Mouse (Mus musculus) heart, postnatal 25 days (tissue): ENCODE results near the gene Il9r. TPM values are rescaled to one million over a fixed set of nuclear protein-coding genes. Genes with fewer than 3 reads are reported as not detected.

Experiments used
- DNase-seq: peaks from one replicate; pipeline ENCODE4 v3.0.0; 2022; ENCODE audit warnings: low spot score
- intact Hi-C: fragments of 180-260 bp; cut with DNase I; formaldehyde crosslinking; loops from one replicate; pipeline ENCODE4 v1.15.1; 2025
- total RNA-seq, 2 experiments: library from RNA; stranded (reverse); gene quantifications; 2 replicates each; pipeline ENCODE4 v1.2.3; 2021

Gene Il9r
- total RNA-seq, 2 experiments from 2014 or later: not detected

DNA sequence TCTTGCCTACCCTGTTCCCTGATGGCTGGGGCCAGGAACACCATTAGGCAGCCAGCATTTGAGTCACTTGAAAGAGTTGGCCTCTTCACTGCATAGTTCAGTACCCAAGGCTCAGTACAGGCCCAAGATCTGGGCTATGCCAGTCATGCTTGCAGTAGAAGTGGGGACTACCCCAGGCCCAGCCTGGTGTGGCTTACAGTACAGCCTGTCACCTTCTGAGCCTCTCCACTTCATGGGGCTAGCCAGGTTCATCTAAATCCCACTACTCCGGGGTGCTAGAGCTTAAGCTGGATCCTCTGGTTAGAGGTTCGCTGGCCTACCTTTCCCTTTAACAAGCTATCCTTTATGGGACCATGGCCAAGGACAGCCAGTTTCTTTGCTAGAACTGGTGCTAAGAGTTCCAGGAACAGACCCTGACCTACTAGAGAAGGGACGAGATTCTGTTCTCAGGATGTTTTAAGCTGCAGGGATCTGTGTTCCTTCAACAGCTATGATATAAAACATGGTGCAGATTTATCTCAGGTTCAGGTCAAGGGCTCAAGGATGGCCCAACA, 28.3 kb upstream of the Il9r start:
- DNase-seq: no peak
- intact Hi-C loops: no loop called here

DNA sequence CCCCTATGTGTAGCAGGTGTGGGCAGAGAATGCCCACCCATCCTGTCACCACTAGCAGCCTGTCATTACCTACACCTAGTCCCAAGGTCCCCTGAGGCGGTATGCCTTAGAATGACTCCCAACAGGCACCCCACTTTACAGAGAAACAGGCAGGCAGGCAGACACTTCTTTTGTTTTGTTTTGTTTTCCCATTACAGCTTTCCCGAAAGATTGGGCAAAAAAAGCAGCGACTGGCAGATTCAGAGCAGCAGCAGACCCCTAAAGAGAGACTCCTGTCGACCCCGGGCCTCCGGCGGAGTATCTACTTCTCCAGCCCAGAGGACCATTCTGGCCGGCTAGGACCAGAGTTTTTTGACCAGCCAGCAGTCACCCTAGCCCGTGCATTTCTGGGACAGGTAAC, 27.5 kb upstream of the Il9r start:
- intact Hi-C loops: no loop called here
- no peak for DNase-seq

DNA sequence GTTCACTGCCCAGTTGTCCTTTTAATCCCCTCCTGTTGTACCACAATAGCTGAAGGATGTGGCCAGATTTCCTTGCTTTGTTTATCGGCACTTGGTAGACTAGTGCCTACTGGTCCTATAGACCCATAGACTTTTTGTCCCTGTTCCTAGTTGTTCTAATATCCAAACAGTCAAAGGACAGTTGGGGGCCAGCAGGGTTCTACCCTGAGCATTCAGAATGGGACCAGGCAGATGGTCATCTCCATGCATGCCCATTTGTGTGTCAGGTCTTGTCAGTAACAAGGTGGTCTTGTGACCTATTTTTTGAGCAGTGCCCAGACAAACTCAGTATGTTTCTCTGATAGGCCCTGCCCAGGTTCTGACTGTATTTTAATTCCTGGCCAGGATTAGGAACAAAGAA, 27.0 kb upstream of the Il9r start:
- no peak for DNase-seq
- intact Hi-C loops: no loop called here

DNA sequence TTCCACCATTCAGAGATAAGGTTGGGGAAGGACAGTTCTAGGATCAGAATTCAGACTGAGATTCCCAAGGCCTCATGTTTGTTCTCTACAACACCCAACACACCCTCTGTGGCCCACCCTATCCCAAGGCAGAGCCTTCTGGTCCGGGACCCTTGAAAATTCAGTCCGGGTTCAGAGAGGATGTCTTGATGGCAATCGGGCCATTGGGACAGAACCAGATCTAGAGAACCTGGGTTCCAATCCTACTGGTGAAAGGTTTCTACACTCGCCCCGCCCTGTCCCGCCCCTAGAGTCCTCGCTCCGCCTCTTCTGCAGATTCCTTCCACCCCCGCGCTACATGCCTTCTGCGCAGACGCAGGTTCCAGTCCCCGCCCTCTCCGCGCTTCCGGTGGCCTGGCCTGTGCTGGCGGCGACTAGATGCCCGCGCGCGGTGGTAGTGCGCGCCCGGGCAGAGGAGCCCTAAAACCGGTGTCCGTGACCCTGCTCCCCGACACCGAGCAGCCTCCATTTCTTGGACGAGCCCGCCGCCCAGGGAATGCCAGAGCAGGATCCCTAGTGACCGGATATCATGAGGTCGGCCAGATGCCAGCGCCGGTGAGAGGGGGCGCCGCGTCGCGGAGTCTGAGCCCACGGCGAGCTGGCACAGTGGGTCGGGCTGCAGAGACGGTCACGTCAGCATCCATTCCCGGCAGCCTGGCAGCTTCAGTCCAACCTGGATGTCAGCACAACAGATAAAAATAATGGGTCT, 26.2 kb upstream of the Il9r start, which contains the start of gene Mpg:
Gene Mpg, plus strand, starts transcription at position 382 of the 748 bp plus-strand sequence.
- intact Hi-C loops: no loop called here
- DNase-seq: peak; percentile 79

DNA sequence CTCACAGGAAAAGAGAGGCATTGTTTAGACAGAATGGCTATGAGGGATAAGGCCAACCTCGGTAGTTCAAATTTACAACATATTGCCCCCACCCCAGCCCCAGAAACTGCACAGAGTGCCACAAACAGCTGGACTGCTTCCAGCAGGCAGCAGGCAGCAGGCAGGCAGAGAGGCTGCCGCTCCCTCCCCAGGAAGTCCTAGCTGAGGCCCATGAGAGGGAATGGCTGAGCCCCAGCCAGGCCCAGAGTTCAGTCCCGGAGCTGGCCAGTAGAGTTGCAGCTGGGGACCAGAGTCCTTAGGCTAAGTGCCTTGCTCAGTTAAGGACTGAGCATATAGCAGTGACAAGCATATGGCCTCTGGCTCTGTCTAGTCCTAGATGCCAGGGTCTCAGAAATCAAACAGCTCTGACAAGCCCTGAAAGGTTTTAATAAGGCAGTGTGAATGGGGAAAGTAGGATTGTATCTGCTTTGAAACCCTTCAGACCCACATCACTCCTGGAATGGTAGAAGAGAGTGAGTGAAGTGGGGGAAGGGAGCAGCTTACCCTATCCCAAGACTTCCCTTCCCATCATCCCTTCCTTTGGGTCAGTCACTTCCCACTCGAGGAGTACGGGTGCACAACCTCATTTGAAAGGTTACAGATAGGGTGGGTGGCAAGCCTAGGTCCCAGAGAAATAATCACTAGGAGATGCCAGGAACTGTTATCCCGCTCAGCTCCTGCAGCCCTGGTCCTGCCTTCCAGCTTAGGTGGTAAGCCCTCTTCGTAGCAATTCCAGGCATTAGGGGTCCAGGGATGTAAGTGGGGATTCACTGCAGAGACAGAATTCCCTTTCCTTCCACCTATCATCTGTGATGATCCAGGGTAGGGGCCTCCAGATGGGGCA, 25.4 kb upstream of the Il9r start:
- DNase-seq: no peak
- intact Hi-C loops: no loop called here

DNA sequence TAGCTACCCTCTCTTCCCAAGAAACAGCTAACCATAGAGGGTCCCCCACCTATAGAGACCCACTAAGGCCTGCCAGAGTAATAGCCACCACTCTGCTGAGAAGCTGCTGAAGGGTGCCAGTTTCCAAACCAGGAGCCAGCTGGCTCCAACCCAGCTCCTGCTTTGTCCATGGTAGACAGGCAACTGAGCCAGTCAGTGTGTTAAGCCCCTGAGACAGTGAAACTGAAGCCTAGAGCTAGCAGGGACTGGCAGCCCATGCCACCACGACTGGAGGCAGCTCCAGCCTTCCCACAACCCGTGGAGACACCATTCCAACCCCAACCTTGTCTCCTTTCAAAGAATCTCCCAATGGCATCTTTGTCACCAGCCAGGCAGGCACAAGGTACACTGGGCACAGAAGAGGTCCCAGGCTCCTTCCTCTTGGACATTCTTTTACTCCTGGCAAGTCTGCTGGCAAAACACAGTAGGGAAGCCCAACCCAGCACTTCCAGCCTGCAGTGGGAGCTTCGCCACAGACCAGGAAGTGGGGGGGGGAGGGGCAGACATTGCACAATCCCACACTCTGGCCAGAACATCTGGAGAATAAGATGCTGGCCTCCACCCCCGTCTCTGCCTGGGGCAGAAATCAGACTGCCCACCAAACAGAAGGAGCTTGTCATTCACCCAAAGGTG, 24.5 kb upstream of the Il9r start:
- intact Hi-C loops: no loop called here
- DNase-seq: peak; percentile 85

DNA sequence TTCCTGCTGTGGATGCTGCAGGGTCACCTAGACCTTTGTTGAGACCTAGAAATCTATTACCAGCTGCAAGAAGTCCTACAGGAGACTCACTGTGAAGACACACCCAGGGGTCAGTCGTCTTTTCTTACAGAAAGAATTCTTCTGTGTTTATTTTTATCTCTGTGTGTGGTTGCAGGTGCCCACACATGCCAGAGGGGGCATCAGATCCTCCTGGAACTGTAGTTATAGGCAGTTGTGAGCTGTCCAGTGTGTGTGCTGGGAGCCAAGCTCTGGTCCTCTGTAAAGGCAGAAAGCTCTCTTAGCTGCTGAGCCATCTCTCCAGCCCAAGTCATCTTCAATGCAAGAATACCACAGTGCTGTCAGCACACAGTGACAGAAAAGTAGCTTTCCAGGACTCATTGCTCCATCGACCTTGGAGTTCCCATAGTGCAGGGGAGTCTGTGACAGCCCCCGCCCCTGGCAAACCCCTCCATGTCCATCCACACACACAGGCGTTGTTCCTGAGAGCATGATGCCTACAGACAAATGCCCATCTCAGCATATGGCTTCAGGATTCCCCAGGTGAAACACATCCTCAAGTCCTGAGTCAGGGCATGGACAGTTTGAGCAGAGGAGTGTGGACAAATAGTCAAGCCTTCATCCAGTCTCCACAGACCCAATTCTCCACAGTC, 23.4 kb upstream of the Il9r start:
- intact Hi-C loops: no loop called here
- no peak for DNase-seq

DNA sequence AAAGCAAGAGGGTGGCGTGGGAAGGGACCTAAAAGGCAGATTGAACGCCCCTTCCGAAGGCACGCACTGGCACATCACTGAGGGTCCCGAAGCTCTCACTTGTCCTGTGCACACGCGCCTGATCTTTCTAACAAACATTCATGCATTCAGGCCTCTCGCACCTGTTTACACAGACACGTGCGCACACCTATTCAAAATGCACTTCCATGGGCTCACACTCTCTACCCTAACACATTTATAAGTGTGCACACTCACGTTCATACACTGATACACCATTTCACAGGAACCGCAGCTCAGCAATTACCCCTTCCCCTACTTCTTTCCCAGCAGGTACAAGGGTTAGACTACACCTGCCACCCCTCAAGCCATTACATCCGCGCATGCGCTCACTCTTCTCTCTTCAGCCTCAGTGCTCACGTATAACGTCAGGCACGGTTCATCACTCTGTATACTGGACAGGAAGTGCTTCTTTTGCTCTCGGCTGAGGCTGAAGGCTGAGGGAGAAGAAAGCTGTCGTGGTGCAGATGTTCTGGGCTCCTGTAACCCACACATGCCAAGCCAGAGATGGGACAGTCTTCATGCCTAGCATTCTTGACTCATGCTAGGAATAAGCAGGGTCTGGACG, 22.6 kb upstream of the Il9r start:
- intact Hi-C loops: no loop called here
- DNase-seq: no peak

DNA sequence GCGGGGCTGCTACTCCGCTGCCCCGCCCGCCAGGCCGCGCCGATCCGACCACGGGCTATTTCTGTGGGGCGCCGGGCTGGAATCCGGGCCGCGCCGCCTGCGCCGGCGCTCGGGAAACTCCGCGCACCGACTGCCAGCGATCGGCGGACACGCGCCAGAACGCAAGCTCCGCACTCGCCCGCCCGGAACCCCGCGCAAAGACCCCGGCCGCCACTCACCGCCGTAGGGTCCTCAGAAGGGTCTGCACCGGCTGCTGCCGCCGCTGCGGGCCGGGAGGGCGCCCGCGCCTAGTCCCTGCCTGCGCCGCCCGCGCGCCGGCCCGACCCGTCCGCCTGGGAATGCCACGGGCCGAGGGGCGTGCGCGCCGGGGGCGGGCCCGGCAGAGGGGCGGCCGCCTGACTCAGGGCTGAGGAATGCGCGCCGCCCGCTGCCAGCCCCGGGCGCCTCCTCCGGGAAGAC, 21.9 kb upstream of the Il9r start, which contains the start of gene Rhbdf1:
Gene Rhbdf1, minus strand, starts transcription at position 350 of the 459 bp plus-strand sequence.
- intact Hi-C loops: no loop called here
- peak; percentile 62 for DNase-seq

DNA sequence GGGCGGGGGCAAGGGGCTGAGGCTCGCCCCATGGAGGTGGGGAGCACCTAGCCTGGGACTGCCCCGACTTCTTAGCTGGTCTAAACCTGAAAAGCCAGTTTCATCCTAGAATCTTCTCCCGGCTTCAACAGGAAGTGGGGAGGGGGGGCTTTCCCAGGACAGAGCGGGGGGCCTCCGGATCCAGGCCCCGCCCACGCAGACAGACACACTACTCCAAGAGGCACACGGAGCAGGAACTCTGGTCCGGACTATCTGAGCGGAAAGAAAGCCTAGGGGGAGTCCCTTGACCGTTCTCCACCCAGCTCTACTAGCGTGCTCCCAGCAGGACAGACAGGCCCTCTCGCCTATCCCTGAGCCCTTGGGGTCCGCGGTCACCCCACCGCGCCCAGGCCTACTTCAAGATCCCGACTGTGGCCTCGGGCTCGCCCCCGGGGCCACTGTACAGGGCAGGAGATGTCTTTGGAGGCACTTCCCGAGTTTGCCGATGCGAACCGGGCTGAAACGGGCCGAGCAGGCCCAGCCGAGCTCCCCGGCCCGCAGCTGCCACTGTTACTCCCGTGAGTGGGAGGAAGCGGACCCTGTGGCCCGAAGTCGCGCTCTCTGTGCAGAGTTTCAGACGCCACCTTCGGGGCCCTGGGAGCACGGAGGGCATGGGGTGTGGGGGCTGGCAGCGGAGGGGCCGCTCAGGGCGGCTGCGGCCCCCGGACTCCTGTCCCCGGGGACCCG, 21.3 kb upstream of the Il9r start:
- intact Hi-C loops: no loop called here
- DNase-seq: peak; percentile 66

DNA sequence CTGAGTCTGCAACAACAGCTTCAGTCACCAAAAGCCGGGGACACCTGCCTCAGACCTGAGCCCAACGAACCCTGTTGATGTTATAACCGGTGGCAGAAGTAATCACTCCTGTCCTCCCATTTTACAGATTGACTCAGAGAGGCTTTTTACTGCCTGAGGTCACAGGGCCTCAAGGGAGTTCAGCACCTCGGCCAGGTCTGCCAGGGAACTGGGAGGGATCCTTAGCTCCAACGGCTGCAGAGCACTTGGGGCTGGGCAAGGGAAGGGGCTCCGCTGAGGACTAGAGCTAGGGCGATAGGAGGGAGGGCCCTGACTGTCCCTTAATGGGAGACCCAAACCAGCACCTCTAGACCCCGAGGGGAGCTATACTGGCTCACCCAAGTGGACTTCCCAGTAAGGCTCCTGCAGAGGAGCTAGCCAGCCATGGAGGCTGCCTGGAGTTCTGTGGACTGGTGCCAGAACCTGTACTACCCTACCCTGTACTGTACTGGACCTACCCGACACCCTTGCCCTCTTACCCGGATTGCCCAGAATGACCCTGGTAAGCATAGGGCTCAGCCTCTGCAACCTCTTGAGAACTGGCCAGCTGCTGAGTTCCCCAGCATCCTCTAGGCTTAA, 20.6 kb upstream of the Il9r start:
- intact Hi-C loops: no loop called here
- no peak for DNase-seq

DNA sequence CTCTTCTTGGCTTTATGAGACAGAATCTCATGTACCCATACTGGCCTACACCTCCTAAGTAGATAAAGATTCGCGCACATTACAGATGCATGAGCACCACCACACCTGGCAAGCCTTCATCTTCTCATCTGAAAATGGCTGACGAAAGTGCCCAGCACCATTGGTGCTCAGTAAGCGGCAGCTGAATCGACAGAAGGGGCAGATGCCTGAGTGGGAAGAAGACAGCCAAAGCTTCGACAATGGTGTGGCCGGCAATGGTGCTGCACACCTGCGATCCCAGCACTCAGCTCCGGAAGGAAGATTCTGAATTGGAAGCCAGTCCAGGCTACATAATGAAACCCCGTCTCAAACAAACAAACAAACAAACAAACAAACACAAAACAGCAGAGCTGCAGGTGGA, 19.2 kb upstream of the Il9r start:
- intact Hi-C loops: no loop called here

DNA sequence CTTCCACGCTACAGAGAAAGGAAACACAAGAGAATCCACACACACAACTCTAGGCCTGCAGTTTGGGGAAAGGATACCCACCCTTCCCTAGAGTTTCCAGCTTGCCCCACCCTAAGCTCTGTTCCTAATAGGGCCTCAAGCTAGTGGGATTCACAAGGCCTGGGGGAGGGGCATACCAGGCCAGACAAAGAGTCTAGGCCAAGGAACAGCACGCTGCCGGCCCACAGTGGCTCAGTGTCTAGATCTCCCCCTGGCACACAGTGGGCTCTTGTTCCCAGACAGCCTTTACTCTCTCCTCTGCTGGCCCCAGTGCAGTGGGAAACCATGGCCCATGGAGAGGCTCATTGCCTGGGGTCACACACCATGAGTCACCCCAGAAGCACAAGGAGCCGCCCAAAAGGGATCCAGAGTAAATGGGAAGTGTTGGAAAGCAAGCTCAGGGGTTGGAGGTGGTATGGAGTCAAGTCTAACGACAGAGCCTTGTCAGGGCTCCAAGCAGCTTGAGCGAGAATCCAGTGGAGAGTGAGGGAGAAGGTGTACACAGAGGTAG, 18.5 kb upstream of the Il9r start:
- DNase-seq: no peak
- intact Hi-C loops: no loop called here

More for the DNA sequence above, 19.2 kb upstream of the Il9r start:
- DNase-seq: no peak

DNA sequence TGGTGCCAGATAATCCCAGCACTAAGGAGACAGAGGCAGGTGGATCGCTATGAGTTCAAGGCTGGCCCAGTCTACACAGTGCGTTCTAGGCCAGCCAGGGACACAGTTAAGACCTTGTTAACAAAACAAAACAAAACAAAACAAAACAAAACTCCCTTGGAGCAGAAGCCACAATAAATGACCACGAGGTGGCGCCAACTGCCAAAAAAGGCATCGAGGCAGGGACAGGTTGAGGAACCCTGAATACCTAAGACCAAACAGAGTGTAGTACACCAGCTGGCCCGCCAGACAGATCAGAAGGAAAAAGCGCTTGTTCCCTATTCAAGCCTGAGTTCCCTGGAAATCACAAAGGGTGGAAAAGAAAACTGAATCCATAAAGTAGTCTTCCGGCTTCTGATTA, 16.8 kb upstream of the Il9r start:
- DNase-seq: no peak
- intact Hi-C loops: loop anchor here (1.0 kb wide), 1 partner anchor 21 kb away; no protein-coding TSS in a partner anchor

DNA sequence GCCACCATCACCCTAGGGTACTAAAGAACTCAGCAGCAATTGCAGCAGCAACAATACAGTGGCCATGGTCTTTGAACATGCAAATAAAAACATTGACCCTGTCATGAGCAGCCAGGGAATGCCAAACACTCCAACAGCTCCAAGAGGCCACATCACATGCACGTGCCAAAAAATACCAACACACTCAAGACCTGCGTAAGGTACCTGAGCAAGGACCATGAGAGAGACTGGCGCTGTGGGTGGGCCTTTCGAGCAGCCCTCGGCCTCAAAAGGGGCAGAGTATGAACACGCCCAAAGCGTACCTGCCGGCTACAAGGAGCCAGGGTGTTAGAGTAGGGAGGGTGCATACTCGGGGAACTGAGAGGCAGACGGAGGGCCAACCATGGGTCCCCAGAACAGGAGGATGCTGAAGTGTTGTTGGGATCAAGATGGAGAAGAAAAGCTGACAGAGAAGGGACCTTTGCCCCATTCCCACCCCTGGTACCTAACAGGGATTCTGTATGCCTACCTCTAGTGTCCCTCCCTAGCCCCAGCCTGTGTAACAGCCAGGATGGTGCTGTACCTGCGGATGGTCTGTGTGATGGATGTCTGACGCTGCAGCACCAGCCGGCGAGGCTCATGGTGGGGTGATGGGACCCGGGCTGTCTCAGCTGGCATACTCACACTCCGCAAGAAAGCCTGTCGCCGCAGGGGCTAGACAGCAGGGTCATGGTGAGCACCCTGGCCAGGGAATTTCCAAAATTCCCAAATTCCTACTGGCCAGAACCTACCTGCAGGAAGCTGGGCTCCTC, 15.5 kb upstream of the Il9r start:
- DNase-seq: no peak
- intact Hi-C loops: no loop called here

DNA sequence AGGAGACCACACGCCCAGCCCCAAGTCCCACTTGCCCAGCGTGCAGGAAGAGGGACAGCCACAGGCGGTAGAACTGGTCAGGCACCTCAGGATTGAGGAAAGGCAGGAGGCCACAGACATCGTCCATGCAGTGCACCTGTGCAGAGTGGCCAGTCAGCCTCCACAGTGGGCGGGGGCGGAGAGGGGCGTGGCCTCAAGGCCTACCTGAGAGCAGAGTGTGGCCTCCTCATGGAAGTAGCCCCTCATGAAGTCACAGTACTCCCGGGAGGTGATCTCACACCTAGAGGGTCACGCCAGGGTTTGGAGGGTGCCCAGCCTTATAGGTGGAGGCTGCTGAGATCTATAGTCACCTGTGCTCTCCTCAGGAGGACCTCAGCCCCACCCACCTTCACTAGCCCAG, 10.5 kb upstream of the Il9r start:
- intact Hi-C loops: no loop called here

More for the DNA sequence above, 10.5 kb upstream of the Il9r start:
- no peak for DNase-seq
